In the genomic region with DNA sequence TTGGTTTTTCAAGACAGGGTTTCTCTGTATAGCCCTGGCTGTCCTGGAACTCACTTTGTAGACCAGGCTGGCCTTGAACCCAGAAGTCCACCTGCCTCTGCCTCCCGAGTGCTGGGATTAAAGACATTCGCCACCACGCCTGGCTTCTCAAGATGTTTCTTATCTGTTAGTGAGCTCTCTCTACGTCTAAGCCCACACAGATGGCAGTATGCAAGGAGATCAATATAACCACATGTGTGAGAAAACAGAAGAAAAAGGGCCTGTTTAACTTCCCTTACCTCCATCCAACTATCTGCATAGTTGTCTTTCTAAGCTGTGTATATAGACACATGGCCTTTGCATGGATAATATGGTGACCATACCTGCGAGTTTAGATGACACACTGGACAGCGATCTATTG, we compare ENCODE assay signal across 16 mouse cellular contexts. TPM values are rescaled to one million over a fixed set of nuclear protein-coding genes. Genes with fewer than 3 reads are reported as not detected.
DNase-seq lines count a peak whose midpoint lies in the region; ATAC-seq and TF ChIP-seq lines count a peak whose summit lies in the region.
"Had no signal": no experiment of that assay in that cellular context is flagged by ENCODE, and none has a peak within 500 bp of the region (broad histone marks: within the 10 kb centered on the region; RNA-seq: fewer than 3 reads in every experiment).

No protein-coding gene starts in this region.

- no peaks in the 10 kb centered on the region for H3K27me3 ChIP-seq in intestine, embryonic 14.5 days (replicated peaks; ENCODE audit: control insufficient read depth, insufficient read depth, low read length)
- H3K27me3 ChIP-seq in intestine, postnatal 0 days (replicated peaks; ENCODE audit: control insufficient read depth, insufficient read depth, low read length) = no peaks in the 10 kb centered on the region
- no peaks in the 10 kb centered on the region for H3K27me3 ChIP-seq in MEL (ENCODE audit: control insufficient read depth in 1 of 2, insufficient read depth in 2 of 2, low read length in 2 of 2)
- H3K27me3 ChIP-seq: forebrain, embryonic 13.5 days; hindbrain, embryonic 15.5 days; liver, embryonic 13.5 days had no signal

- 0 out of 4 replicates have a peak, but pooled peaks of 1 of the 2 experiments have one; percentile 13 for TF ChIP-seq EP300 in MEL (IDR thresholded peaks at IDR 0.05; ENCODE audit: low read depth in 1 of 2, low read length in 2 of 2)

- no peak overlapping the region for H3K4me3 ChIP-seq in intestine, embryonic 14.5 days (ENCODE audit: low read depth, low read length)
- H3K4me3 ChIP-seq in intestine, postnatal 0 days (ENCODE audit: low read depth, low read length) = no peak overlapping the region
- no peak overlapping the region for H3K4me3 ChIP-seq in MEL (ENCODE audit: control insufficient read depth in 1 of 2, insufficient read depth in 1 of 2, low read depth in 2 of 2, low read length in 2 of 2)
- H3K4me3 ChIP-seq in brown adipose tissue, adult 24 weeks (ENCODE audit: insufficient read depth, low read depth, low read length) = no peak overlapping the region
- H3K4me3 ChIP-seq: embryonic facial prominence, embryonic 10.5 days; forebrain, embryonic 13.5 days; hindbrain, embryonic 15.5 days; left cerebral cortex, adult 2 months; limb, embryonic 10.5 days; liver, embryonic 13.5 days had no signal

- TF ChIP-seq RAD21 in MEL (IDR thresholded peaks at IDR 0.05; ENCODE audit: low read depth, low read length) = no peak

- no peak for TF ChIP-seq POLR2A in MEL (IDR thresholded peaks at IDR 0.05; ENCODE audit: control insufficient read depth in 1 of 2, insufficient read depth in 1 of 2, low read depth in 1 of 2, low read length in 2 of 2, poor library complexity in 1 of 2)

- H3K9me3 ChIP-seq in intestine, embryonic 14.5 days (ENCODE audit: control insufficient read depth, low read length) = no peaks in the 10 kb centered on the region
- H3K9me3 ChIP-seq in intestine, postnatal 0 days (ENCODE audit: control insufficient read depth) = no peaks in the 10 kb centered on the region
- no peaks in the 10 kb centered on the region for H3K9me3 ChIP-seq in MEL (replicated peaks; ENCODE audit: insufficient read depth, low read length)
- H3K9me3 ChIP-seq: embryonic facial prominence, embryonic 10.5 days; forebrain, embryonic 13.5 days; hindbrain, embryonic 15.5 days; limb, embryonic 10.5 days; liver, embryonic 13.5 days had no signal

- H3K4me1 ChIP-seq in intestine, embryonic 14.5 days (replicated peaks; ENCODE audit: control insufficient read depth, insufficient read depth, low read length) = peaks cover 13% of the 10 kb centered on the region
- H3K4me1 ChIP-seq in intestine, postnatal 0 days (replicated peaks; ENCODE audit: control insufficient read depth, insufficient read depth, low read length) = no peaks in the 10 kb centered on the region; the same call in 1 of the 2 replicates
- H3K4me1 ChIP-seq in MEL (ENCODE audit: control insufficient read depth in 1 of 2, insufficient read depth in 2 of 2, low read length in 2 of 2) = peaks cover 5 to 26% of the 10 kb centered on the region in 2 experiments
- 0 out of 2 replicates have a peak, but pooled peaks cover 2% of the 10 kb centered on the region for H3K4me1 ChIP-seq in brown adipose tissue, adult 24 weeks (ENCODE audit: control insufficient read depth, insufficient read depth, insufficient read length, low read length)

- 85% methylated on average over 6 of the region's 6 CpGs for WGBS in intestine, embryonic 14.5 days
- WGBS in intestine, postnatal 0 days = 87% methylated on average over 6 of the region's 6 CpGs

- no peak for TF ChIP-seq CTCF in intestine, postnatal 0 days (IDR thresholded peaks at IDR 0.05; ENCODE audit: low read depth)
- no peak for TF ChIP-seq CTCF in MEL (IDR thresholded peaks at IDR 0.05 in 2 of 3, conservative IDR thresholded peaks at IDR 0.05 in 1 of 3; ENCODE audit: control insufficient read depth in 1 of 3, insufficient read depth in 1 of 3, low read depth in 2 of 3, low read length in 3 of 3, poor library complexity in 1 of 3, severe bottlenecking in 1 of 3)

- H3K9ac ChIP-seq in intestine, embryonic 14.5 days (ENCODE audit: low read length) = no peak overlapping the region
- H3K9ac ChIP-seq in intestine, postnatal 0 days (ENCODE audit: low read depth, low read length) = no peak overlapping the region
- H3K9ac ChIP-seq in MEL (ENCODE audit: control insufficient read depth, low read depth, low read length, poor library complexity, severe bottlenecking) = no peak overlapping the region; the same call in 1 of the 2 replicates
- H3K9ac ChIP-seq: forebrain, embryonic 13.5 days; hindbrain, embryonic 15.5 days; liver, embryonic 13.5 days had no signal

- no peak for ATAC-seq in intestine, embryonic 14.5 days (replicated peaks; ENCODE audit: low FRiP score, low TSS enrichment, low read depth)
- no peak for ATAC-seq in intestine, postnatal 0 days
- ATAC-seq: forebrain, embryonic 13.5 days had no signal

- H3K79me2 ChIP-seq in MEL (ENCODE audit: control insufficient read depth, insufficient read depth, low read length, poor library complexity) = peaks cover 1% of the 10 kb centered on the region; the same call in 1 of the 2 replicates

- DNase-seq in intestine, embryonic 14.5 days (ENCODE audit: low spot score) = no peak
- DNase-seq in MEL (ENCODE audit: low read depth, low spot score) = peak; percentile 73
- peak; percentile 52 for DNase-seq in thymus, postnatal 0 days (ENCODE audit: low spot score)
- no peak for DNase-seq in layer of hippocampus, adult 8-10 months (ENCODE audit: low spot score in 2 of 2)
- DNase-seq in kidney, postnatal 25 days = no peak
- DNase-seq: adrenal gland, adult 8-10 months; cerebellum, adult 18-20 months; liver, embryonic 13.5 days had no signal

- peak overlapping the region; percentile 62; the same call in 1 of the 2 replicates for H3K27ac ChIP-seq in intestine, embryonic 14.5 days (ENCODE audit: low read depth)
- H3K27ac ChIP-seq in intestine, postnatal 0 days (ENCODE audit: low read depth, low read length) = no peak overlapping the region
- H3K27ac ChIP-seq in MEL (ENCODE audit: control insufficient read depth, low read depth, low read length) = peak overlapping the region; percentile 59
- H3K27ac ChIP-seq in brown adipose tissue, adult 24 weeks (replicated peaks; ENCODE audit: low read depth, low read length) = peak overlapping the region; percentile 36
- H3K27ac ChIP-seq: embryonic facial prominence, embryonic 10.5 days; forebrain, embryonic 13.5 days; hindbrain, embryonic 15.5 days; left cerebral cortex, adult 2 months; limb, embryonic 10.5 days; liver, embryonic 13.5 days had no signal

- H3K4me2 ChIP-seq in intestine, embryonic 14.5 days (ENCODE audit: low read length) = no peak overlapping the region
- H3K4me2 ChIP-seq in intestine, postnatal 0 days (replicated peaks; ENCODE audit: low read depth) = no peak overlapping the region
- H3K4me2 ChIP-seq: forebrain, embryonic 13.5 days; hindbrain, embryonic 15.5 days; liver, embryonic 13.5 days; midbrain, embryonic 11.5 days had no signal

- H3K36me3 ChIP-seq in intestine, embryonic 14.5 days (ENCODE audit: control insufficient read depth, insufficient read depth, low read length) = no peaks in the 10 kb centered on the region
- no peaks in the 10 kb centered on the region for H3K36me3 ChIP-seq in intestine, postnatal 0 days (ENCODE audit: control insufficient read depth, insufficient read depth)
- peaks cover 0 to 11% of the 10 kb centered on the region in 2 experiments; a peak in 2 of 4 replicates for H3K36me3 ChIP-seq in MEL (ENCODE audit: control insufficient read depth in 1 of 2, insufficient read depth in 2 of 2, low read length in 2 of 2)
- H3K36me3 ChIP-seq: embryonic facial prominence, embryonic 10.5 days; hindbrain, embryonic 15.5 days; limb, embryonic 10.5 days; liver, embryonic 13.5 days had no signal

TF ChIP-seq in MEL, 35 proteins besides CTCF, POLR2A, EP300 and RAD21 (continues in another document):
- TF ChIP-seq TBP (IDR thresholded peaks at IDR 0.05; ENCODE audit: low read depth, low read length) (peak; percentile 84), ZKSCAN1 (IDR thresholded peaks at IDR 0.05; ENCODE audit: low read depth, low read length) (no peak), GATA1 (IDR thresholded peaks at IDR 0.05; ENCODE audit: low read depth, low read length) (peak; percentile 31; the same call in 1 of the 2 replicates)

RNA-seq across cellular contexts. Expression of gene Csrp1, which starts 5.5 kb away (rescaled TPM):
- polyA plus RNA-seq in intestine, embryonic 14.5 days (2014; fragmentation: Nextera tagmentation; extraction: Ambion mirVana) = 225 and 242 TPM in 2 replicates
- 284 and 285 TPM in 2 replicates for polyA plus RNA-seq in intestine, postnatal 0 days (2015; fragmentation: Nextera tagmentation; extraction: Ambion mirVana)
- total RNA-seq in MEL (2012; rRNA removed) = 40.3 and 44.4 TPM in 2 replicates
- 10 to 100 TPM in 1 of 2 experiments, not detected in 1; 73.0 TPM for polyA plus RNA-seq in MEL (2012; ENCODE audit: insufficient read depth in 1 of 2, insufficient read length in 2 of 2, low read depth in 1 of 2, low replicate concordance in 2 of 2, missing spikeins in 1 of 2)
- polyA plus RNA-seq in brown adipose tissue, adult 24 weeks (2012; ENCODE audit: insufficient read depth, insufficient read length, missing spikeins) = 33.7 and 37.2 TPM in 2 replicates
- 162 and 178 TPM in 2 replicates for polyA plus RNA-seq in thymus, postnatal 0 days (2015; fragmentation: Nextera tagmentation; extraction: Ambion mirVana)
- 100 to 1,000 TPM; 242 to 284 (median 250) TPM for total RNA-seq in layer of hippocampus, adult 8-10 months (2022)

RNA-seq across cellular contexts. Expression of gene Phlda3, which starts 40.6 kb away (rescaled TPM):
- polyA plus RNA-seq in intestine, embryonic 14.5 days (2014; fragmentation: Nextera tagmentation; extraction: Ambion mirVana) = 56.0 and 58.2 TPM in 2 replicates
- 22.0 and 22.5 TPM in 2 replicates for polyA plus RNA-seq in intestine, postnatal 0 days (2015; fragmentation: Nextera tagmentation; extraction: Ambion mirVana)
- total RNA-seq in MEL (2012; rRNA removed) = 5.5 and 7.7 TPM in 2 replicates
- polyA plus RNA-seq in MEL (2012; ENCODE audit: insufficient read depth in 1 of 2, insufficient read length in 2 of 2, low read depth in 1 of 2, low replicate concordance in 2 of 2, missing spikeins in 1 of 2) = 10 to 100 TPM in 1 of 2 experiments, not detected in 1; 20.0 TPM
- 498 and 651 TPM in 2 replicates for polyA plus RNA-seq in brown adipose tissue, adult 24 weeks (2012; ENCODE audit: insufficient read depth, insufficient read length, missing spikeins)
- polyA plus RNA-seq in thymus, postnatal 0 days (2015; fragmentation: Nextera tagmentation; extraction: Ambion mirVana) = 46.0 and 46.5 TPM in 2 replicates
- 10 to 100 TPM; 12.4 to 15.9 (median 15.0) TPM for total RNA-seq in layer of hippocampus, adult 8-10 months (2022)

RNA-seq across cellular contexts. Expression of gene Tnni1, which starts 53.9 kb away (rescaled TPM):
- 5.8 and 6.4 TPM in 2 replicates for polyA plus RNA-seq in intestine, embryonic 14.5 days (2014; fragmentation: Nextera tagmentation; extraction: Ambion mirVana)
- polyA plus RNA-seq in intestine, postnatal 0 days (2015; fragmentation: Nextera tagmentation; extraction: Ambion mirVana) = 3.1 and 4.1 TPM in 2 replicates
- not detected in 2 replicates for total RNA-seq in MEL (2012; rRNA removed)
- polyA plus RNA-seq in MEL (2012; ENCODE audit: insufficient read depth in 1 of 2, insufficient read length in 2 of 2, low read depth in 1 of 2, low replicate concordance in 2 of 2, missing spikeins in 1 of 2) = under 1 TPM in 1 of 2 experiments, not detected in 1; 0.15 TPM
- polyA plus RNA-seq in brown adipose tissue, adult 24 weeks (2012; ENCODE audit: insufficient read depth, insufficient read length, missing spikeins) = 13.6 and 19.7 TPM in 2 replicates
- 7.5 and 7.9 TPM in 2 replicates for polyA plus RNA-seq in thymus, postnatal 0 days (2015; fragmentation: Nextera tagmentation; extraction: Ambion mirVana)
- total RNA-seq in layer of hippocampus, adult 8-10 months (2022) = 1 to 10 TPM; 1.5 to 4.1 (median 2.9) TPM

Comparison
In these comparisons a context has a peak if more than half of its experiments do, and no peak if none do; other contexts are left out.
1. DNase-seq: peak in MEL (single experiment) and thymus, postnatal 0 days (single experiment); none in intestine, embryonic 14.5 days (single experiment), layer of hippocampus, adult 8-10 months (0 of 2) and kidney, postnatal 25 days (0 of 2).